Mouse (Mus musculus): Measurements from ENCODE around the gene H2-M10.2. TPM values are rescaled to one million over a fixed set of nuclear protein-coding genes. Genes with fewer than 3 reads are reported as not detected.

The H2-M10.2 gene
- not detected for total RNA-seq (2021)
- long read RNA-seq, experiment 1 = 0 reads
- long read RNA-seq, experiment 2 = 0 reads

DNA sequence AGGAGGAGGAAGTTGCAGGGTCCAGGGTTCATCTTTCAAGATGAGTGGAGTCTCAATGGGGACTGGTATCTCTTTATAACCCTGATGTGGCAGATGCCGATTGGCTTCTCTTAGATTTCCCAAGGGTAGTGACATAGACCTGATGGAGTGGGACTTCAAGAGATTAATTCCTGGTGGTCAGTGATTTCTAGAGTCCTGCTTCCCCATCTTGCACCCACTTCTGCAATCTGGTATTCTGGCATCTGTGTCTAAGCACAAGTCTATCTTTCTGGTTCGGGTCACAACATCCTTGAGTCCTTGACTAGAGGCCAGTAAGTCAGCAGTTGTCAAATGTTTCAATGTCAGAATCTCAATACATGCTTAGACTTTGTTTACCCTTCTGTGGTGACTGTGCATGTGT lies at the start of gene H2-M10.2:
Gene H2-M10.2 (minus strand): TSS at position 101 of the 400 bp plus-strand sequence.
- no peak for DNase-seq

DNA sequence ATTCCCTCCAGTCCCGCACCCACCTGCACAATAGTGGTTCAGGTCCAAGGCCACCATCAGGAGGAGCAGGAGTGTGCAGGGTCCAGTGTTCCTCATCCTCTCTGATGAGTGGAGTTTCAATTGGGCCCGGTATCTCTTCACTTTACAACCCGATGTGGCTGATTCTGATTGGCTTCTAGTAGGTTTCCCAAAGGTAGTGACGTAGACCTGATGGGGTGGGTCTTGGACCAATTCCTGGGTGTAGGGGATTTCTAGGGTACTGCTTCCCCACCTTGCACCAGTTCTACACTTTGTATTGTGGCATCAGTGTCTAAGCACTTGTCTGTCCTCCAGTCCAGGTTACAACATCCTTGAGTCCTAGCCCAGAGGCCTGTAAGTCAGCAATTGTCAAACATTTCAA lies 39.8 kb upstream of the H2-M10.2 start, which contains the start of gene H2-M10.1:
Gene H2-M10.1 (minus strand): TSS at position 101 of the 400 bp plus-strand sequence.
- no peak for DNase-seq

DNA sequence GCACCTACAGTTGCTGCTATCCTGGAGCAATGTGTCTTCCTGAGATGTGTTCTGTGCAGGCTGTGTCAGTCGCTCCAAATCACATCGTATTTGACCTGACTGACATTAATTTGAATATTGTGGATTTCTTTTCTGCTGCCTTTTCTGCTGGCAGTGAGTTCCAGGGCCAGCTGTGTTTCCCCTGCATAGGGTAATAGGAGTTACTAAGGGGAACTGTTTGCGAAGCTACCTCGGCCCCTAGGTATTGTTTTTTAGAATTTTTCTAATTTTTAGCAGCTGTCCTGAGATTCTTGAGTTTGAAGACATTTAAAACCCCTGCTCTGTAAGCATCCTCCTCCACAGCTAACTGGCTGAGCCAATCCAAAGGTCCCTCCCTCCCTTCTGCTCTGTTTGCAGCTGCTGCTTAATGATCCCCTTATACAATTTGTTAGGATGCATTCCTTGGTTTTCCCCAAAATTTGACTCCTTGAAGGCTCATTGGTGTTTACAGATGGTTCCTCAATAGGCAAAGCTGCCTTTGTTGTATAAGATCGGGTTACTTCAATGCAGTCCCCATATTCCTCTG lies 29.5 kb upstream of the H2-M10.2 start:
- no peak for DNase-seq

DNA sequence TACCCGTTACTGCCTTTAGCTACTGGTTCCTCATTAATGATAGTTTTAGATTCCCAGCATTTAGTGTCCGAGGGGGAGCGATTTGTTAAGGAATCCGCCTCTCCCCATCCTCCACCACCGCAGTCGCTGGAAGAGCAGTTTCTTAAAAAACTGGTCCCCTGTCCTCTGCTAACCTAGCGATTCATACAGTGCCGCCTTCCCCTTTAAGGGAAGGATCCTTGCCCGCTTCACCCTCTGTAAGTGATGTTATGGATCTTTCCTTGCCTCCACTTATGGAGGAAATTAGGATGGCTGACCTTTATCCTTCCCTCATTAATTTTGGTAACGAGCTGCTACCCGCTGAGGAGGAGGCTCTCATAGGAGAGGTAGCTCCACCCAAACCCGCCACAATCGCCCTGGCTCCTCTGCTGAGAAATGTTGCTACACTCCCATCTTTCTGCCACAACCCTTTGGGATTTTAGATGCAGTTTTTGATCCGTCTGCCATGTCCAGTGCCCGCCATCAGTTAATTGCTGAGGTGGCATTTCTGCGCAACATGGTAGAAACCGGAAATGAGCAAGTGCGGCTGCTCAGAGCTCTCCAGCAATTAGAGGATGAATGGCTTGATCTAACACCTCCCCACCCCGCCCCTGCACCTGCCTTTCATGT lies 28.9 kb upstream of the H2-M10.2 start:
- no peak for DNase-seq

DNA sequence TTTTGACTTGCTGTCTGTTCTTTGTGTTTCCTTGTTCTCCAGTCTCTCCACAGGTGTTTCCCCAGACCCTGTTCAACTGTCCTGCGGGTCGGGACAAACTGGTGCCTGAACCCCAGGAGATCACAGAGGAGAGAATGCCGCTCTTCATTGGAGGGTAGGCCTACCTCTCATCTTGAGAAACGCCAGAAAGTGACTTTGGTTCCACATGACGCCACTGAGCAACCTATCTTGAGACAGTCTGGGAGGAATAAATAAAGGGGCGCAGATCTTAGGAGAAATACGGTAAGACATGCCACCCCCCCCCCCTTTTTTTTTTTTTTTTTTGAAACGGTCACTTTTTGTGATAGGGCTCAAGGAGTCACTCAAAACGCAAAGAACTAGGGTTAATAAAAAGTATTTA lies 28.2 kb upstream of the H2-M10.2 start:
- DNase-seq = no peak

DNA sequence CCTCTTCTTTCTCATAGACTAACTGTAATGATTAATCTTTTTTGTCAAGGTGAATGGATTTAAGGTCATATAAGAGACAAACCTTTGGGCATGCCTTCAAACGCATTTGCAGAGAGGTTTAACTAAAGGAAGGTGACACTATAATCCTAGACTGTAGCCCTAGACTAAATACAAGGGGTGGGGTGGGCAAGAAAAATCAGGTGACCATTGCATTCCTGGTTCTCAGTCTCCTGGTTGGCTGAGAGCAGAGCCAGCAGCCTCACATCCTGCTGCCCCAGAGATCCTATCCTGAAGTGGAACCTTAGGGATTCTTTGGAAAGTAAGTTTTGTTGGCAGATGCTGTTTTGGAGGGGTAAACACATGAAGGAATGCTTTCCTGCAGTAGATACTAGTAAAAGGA lies 23.0 kb upstream of the H2-M10.2 start:
- DNase-seq = no peak

DNA sequence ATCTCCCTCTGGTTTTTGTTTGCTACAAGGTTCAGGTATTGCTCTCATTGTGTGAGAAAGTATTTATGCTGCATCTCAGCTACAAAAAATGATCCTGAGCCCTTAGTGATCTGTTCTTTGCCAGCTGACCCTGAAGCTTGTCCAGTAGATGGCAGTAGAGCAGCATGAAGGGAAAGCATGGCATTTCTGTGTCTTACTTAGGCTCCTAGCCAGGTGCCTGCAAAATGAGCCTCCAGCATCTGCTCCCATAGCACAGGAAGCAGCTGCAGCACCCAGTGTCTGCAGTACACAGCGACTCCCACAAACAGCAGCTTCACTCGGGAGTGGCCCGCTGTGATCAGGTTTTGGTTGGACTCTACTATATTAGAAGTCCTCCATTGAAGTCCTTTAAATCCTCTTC lies 22.6 kb upstream of the H2-M10.2 start:
- DNase-seq = peak; percentile 63

DNA sequence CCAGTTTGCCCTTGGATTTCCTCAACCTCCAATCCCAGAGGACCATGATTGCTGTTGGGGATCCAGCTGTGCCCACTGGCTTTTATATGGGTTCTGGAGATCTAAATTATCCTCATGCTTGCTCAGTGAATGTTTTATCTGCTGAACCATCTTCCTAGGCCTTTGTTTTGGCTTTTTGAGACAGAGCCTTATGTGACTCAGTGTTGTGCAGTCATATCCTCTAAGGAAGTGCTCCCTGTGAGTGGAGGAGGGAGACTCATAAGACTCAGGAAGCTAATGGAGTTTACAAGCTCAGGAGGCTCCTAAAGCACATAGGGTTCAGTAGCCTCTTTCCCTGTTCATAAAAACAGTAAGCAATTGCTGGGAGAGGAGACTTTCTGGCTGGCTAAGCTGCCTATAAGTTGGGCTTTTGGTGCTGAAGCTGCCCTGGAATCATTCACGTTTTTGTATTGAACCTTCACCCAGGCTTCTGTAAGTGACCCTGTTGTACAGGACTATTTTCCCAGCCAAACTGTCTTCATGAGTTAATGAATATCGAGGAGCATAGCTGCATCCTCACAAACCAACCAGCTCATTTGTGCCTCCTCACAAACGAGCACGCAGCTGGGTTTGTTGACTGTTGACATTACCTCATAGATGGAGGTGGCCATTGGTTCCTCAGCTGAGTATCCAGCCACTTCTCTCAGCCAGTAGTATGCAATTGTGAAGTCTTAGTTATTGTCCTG lies 4.6 kb downstream of the H2-M10.2 start:
- no peak for DNase-seq

DNA sequence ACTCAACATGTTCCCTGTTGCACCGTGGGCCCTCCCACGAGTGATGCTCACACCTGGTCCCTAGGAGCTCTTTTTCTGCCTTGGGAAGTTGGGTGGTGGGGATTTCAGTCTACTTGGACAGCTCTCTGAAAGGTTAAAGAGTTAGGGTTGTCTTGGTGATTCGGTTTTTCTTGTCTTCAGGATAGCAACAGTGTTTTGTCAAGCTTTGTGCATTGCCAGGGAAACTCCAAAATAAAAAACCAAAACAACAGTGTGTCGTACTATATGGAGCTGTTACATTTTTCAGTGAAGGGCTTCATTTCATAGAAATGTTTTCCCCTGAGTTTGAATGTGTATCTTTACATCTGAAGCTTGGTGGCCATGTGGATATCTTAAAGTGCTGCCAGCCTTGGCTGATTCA lies 11.5 kb downstream of the H2-M10.2 start:
- no peak for DNase-seq

DNA sequence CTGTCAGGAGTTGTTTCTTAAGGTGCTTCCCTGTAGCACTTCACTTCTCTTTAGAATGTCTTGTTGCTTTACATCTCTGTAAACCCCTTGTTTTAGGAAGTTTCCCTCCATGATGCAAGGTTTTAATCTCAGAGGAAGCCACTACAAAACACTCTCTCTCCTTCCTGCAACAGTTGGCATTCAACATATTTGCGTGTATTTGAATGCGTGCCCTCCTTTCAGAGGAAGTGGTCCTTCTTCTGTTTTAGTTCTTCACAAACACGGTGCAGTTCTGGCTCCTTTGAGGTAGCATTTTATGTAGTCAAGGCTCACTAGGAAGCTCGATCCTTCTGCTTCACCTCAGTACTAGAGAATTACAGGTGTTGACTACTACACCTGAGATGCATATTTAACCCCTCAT lies 12.5 kb downstream of the H2-M10.2 start:
- DNase-seq = no peak

DNA sequence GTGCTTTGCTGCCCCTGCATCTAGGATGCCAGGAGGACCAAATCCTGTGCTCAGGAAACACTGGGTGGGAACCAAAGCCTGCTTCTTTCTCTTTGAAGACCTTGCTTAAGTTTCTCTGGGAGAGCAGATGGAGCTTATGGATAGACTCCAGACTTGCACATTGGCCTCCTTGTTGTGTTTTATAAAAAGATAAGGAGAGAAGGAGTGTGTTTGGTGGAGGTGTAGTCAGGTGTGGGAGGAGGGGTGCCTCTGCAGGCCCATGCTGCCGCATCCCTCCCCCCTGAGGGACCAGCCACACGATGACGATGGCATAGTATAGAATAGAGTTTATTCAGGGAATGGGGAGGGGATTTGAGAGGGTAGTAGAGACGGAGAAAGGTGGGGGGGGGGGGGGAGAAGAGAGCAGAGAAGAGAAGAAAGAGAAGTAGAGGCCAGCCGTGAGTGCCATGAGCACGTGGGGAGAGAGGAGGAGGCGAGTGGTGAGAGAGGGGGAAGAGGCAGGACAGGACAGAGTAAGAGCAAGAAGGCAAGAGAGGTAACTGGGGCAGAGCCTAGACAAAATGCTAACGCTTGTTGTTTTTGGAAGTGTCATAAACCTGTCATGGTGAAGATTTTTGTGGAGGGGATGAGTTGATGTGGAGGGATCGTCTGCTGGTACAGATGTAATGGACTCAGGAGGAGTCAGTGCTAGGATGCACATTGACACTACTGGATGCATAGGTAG lies 13.5 kb downstream of the H2-M10.2 start:
- no peak for DNase-seq

DNA sequence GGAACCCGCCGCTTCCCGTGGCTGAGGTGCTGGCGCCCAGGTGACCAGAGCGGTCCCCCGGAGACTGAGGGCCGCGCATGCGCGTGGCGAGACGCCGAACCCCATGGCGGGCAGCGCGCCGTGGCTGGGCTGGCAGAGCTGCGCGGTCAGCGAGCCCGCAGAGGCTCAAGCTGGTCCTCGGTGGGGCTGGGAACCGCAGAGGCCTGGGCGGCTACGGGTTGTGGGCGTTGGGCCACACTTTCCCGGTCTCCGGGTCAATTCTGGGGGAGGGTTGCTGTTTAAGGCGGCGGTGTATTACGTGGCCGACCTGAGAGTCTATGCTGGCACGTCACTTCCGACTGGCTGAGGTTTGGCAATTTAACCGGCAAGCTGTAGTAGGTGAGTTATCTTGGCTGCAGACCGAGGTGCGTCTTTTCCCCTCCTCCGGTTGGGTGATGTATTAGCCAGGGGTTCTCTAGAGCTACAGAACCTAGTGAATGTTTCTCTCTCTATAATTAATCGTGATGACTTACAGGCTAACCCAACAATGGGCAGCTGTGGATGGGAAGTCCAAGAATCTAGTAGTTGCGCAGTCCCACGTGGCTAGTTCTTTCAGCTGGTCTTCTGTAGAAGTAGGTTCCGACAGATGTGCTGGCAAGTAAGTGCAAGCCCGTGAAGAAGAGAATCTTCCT lies 14.6 kb downstream of the H2-M10.2 start, which contains the start of gene Trim39:
Gene Trim39 (minus strand): TSS at position 662 of the 671 bp plus-strand sequence.
- no peak for DNase-seq

DNA sequence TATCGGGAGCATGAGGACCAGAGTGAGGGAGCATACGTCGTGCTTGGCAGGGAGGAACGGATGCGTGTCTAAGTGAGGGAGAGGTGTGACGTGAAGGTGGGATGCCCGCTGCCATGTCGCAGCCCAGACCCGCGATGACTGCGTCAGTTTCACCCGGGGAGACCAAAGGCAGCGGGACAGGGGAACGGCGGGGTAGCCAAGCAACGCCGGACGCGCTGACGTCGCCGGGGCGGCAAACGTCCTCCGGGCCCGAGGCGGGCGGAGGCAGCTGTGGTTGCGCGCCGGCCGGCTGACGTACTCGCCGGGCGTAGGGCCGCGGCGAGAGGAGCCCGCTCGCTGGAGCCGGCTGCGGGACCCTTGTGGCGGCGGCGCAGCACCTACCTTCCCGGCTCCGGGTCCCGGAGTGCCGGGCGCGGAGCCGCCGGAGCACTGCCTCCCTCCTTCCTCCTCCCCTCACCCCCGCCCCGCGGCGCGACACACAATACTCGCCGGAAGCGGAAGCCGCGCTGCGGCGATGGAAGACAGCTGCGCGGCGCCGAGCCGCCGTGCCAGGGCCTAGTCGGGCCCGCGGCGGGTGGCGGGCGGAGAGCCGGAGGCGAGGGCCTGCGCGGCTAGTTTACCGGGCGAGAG lies 15.2 kb downstream of the H2-M10.2 start:
- DNase-seq = peak; percentile 87

DNA sequence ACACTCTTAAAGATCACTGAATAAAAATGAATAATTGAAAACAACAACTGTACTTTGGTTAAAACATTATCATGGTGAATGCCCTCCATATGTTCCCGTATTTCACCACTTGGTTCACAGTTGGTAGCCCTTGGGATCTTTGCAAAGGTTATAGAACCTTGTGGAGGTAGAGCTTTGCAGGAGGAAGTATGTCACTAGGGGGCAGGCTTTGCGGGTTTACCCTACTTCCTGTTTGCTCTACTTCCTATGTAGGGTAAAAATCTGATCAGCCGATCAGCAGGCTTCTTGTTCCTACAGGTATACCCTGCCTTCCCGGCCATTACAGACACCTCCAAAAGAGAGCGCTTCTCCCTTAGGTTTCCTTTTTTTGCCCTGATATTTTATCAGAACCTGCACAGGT lies 20.5 kb downstream of the H2-M10.2 start:
- DNase-seq = no peak

DNA sequence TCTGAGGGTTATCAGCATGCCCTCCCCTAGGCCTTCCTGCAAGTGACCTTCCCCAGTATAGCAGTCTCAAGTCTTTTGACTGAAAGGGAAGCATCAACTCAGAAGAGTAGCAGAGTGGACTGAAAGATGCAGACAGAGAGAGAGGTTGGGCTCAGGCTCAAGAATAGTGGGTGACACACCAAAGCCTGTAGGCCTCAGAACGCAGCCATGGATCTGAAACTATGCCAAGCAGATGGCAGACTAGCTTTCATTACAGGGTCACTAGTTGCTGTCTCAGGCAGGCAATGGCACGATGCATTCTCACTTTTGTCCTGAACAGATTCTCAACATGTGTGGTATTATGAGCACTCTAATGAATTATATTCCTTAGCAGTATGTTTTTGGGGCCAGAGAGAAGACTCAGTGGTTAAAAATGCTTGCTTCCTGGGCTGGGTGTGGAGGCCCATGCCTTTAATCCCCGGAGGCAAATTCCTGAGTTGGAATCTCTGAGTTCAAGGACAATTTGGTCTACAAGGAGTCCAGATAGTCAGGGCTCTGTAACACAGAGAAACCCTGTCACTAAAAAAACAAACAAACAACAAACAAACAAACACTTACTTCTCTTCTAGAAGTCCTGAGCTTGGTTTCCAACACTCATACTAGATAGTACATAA lies 21.9 kb downstream of the H2-M10.2 start:
- DNase-seq = no peak

DNA sequence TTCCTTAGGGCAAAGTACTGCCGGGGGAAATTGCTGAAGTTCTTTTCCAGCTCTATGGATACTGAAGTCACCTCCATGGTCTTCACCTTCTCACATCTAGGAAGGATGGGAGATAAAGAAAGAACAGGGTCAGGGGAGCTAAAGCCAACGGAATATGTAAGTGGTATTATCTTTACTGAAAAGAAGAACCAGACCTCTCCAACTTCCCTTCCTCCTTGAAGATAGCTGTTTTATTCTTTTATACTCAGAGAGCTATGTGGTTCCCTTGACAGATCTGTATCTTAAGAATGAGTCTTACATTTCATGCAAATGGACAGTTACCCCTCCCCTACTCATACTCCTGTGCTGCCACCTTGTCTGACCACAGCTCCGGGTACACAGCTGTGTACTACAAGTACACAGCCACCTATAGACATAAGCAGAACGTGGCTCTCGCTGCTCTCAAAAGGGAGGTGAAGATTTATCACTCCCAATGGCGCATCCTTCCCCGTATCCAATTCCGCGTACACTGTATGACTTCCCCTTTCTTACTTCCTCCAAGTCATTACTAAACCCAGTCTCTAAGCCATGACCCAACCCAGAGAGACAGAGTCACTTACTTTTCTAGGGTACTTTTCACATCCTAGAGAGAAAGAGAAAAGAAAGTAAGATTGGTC lies 24.7 kb downstream of the H2-M10.2 start:
- DNase-seq = no peak

DNA sequence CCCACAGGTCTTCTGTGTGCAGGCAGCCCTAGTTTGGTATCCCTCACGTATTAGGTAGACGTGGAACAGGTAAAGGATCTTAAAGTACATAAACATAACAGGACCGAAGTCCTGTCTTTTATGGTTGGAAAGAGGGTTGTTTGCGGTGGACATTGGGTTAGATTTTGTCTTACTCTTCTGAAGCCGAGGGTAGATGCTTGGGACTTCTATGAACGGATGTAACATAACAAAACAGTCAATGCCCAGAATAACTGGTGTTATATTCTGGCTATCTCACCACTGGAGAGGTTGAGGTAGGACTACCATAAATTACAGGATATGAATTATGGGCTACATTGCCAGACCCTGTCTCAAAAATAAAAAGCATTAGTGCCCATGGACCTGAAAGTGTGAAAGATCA lies 28.3 kb downstream of the H2-M10.2 start, which contains the start of gene Rpp21:
Gene Rpp21 (minus strand): TSS at position 101 of the 400 bp plus-strand sequence.
- no peak for DNase-seq

DNA sequence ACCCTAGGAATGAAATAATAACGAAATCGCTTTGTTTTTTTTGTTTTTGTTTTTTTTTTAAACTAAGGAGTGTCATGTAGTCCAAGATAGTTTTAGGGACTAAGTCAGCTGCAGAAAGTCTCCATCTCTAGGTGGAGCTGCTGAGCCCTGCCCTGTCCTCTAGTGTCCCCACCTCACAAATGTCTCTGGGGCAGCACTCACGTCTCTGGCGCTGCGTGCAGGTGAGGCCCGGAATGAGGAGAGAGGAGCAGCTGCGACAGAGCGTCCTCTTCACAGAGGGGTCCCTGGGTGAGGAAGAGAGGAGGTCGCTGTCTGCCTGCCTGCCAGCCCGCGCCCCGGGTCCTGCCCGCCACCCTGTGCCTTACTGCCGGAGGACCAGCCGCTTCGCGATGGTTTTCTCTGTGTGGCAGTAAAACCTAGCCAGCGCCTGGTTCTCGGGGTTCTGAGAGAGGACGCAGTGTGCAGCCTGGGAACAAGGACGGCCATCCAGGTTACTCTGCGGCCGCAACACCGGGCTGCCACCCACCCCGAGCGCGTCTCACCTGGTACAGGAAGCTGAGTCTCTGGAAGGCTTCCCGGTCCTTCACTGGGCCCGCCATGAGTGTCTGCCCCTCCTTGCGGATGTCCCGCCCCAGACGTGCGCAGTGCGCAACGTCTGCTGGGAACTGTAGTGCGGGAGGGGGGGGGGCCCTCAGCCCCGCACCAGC lies 28.9 kb downstream of the H2-M10.2 start:
- DNase-seq = peak; percentile 76

DNA sequence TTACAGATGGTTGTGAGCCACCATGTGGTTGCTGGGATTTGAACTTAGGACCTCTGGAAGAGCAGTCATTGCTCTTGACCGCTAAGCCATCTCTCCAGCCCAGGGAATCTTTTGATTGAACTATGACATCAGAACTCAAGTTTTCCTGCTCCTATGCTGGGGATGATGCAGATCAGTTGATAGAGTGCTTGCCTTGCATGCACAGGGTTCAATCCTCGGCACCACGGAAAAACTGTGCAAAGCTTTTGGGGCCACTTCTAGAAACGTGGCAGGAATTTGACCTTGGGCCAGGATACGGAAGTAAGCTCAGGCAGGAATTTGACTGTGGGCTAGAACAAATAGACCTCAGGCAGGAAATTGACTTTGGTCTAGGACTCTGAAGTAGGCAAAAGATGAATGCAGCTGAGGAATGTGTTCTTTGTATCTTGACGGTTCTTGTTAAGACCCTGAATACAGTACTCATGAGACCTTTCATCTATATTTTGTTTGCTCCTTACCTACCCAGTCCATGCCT lies 33.1 kb downstream of the H2-M10.2 start:
- no peak for DNase-seq
